ENCODE assay signal across 8 mouse cellular contexts in the genomic region with DNA sequence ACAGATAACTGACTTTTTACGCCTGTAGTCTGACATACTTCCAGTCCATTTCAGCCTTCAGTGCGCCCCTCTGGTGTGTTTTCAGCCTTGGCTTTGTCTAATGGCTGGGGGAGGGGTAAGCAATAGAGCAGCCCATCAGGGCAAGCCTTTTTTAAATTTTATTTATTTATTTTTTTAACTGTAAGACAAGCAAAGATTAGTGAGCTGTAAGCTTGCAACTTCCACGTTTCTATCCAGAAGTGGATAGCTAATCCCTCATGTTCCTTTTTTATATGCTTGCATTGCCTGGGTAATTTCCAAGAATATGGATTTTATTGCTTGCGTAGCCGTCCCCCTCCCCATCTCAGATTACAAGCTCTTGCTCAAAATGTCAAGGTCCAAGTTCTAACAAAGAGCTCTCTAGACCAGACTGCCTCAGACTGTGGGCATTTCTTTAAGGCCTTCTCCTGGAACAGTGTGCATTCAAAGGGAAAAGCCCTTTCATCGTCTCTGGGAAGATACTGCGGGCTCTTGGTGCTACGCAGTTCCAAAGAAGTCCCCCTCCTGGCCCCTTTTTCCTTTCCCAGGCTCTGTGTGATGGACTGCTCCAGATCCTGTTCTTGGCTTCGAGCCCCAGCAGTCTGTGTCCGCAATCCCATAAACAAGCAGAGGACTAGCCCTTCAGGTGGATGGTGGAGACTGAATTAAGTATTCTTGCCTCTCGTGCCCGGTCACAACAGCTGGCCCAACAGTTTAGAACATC.
DNase-seq lines count a peak whose midpoint lies in the region; ATAC-seq lines count a peak whose summit lies in the region.

No protein-coding gene starts in this region.

- peaks cover 49% of the 10 kb centered on the region for H3K4me1 ChIP-seq in heart, embryonic 10.5 days
- H3K4me1 ChIP-seq in heart, embryonic 11.5 days (ENCODE audit: control insufficient read depth, insufficient read depth, low read length), result peaks cover 12% of the 10 kb centered on the region
- peaks cover 78% of the 10 kb centered on the region for H3K4me1 ChIP-seq in forebrain, embryonic 14.5 days (ENCODE audit: control insufficient read depth, insufficient read depth, low read length)
- peaks cover 54% of the 10 kb centered on the region for H3K4me1 ChIP-seq in midbrain, embryonic 11.5 days (ENCODE audit: control insufficient read depth, insufficient read depth, low read length)
- no peaks in the 10 kb centered on the region for H3K4me1 ChIP-seq in liver, embryonic 11.5 days (replicated peaks; ENCODE audit: control insufficient read depth, insufficient read depth, low read length)

- ATAC-seq in heart, embryonic 11.5 days (replicated peaks; ENCODE audit: insufficient number of reproducible peaks, low FRiP score, low TSS enrichment), result no peak
- peak; percentile 10; the same call in 1 of the 2 replicates for ATAC-seq in forebrain, embryonic 14.5 days
- 0 out of 2 replicates have a peak, but pooled peaks have one; percentile 11 for ATAC-seq in midbrain, embryonic 11.5 days (ENCODE audit: low FRiP score)
- ATAC-seq in liver, embryonic 11.5 days (replicated peaks; ENCODE audit: low FRiP score), result no peak

- 66% methylated on average over 12 of the region's 12 CpGs for WGBS in heart, embryonic 10.5 days
- WGBS in heart, embryonic 11.5 days (ENCODE audit: insufficient replicate concordance), result 61% methylated on average over 12 of the region's 12 CpGs
- 12% methylated on average over 12 of the region's 12 CpGs for WGBS in forebrain, embryonic 14.5 days
- 30% methylated on average over 12 of the region's 12 CpGs for WGBS in midbrain, embryonic 11.5 days
- 69% methylated on average over 12 of the region's 12 CpGs for WGBS in liver, embryonic 11.5 days

- no peaks in the 10 kb centered on the region for H3K9me3 ChIP-seq in heart, embryonic 10.5 days
- H3K9me3 ChIP-seq in heart, embryonic 11.5 days (replicated peaks; ENCODE audit: control insufficient read depth, low read length), result no peaks in the 10 kb centered on the region
- no peaks in the 10 kb centered on the region for H3K9me3 ChIP-seq in forebrain, embryonic 14.5 days (replicated peaks; ENCODE audit: control insufficient read depth, low read length)
- H3K9me3 ChIP-seq in midbrain, embryonic 11.5 days (ENCODE audit: control insufficient read depth, low read length), result no peaks in the 10 kb centered on the region
- H3K9me3 ChIP-seq in liver, embryonic 11.5 days (ENCODE audit: control insufficient read depth, low read length), result no peaks in the 10 kb centered on the region

- no peak overlapping the region for H3K4me2 ChIP-seq in heart, embryonic 11.5 days
- no peak overlapping the region for H3K4me2 ChIP-seq in forebrain, embryonic 14.5 days (ENCODE audit: low read length)
- peak overlapping the region; percentile 15; the same call in 1 of the 2 replicates for H3K4me2 ChIP-seq in midbrain, embryonic 11.5 days
- no peak overlapping the region for H3K4me2 ChIP-seq in liver, embryonic 11.5 days

- no peaks in the 10 kb centered on the region for H3K27me3 ChIP-seq in heart, embryonic 10.5 days (ENCODE audit: insufficient read depth, poor library complexity, severe bottlenecking)
- H3K27me3 ChIP-seq in heart, embryonic 11.5 days (ENCODE audit: control insufficient read depth, insufficient read depth, low read length), result no peaks in the 10 kb centered on the region
- no peaks in the 10 kb centered on the region for H3K27me3 ChIP-seq in forebrain, embryonic 14.5 days (replicated peaks; ENCODE audit: control insufficient read depth, insufficient read depth, low read length)
- H3K27me3 ChIP-seq in midbrain, embryonic 11.5 days (ENCODE audit: control insufficient read depth, insufficient read depth, low read length), result no peaks in the 10 kb centered on the region; the same call in 1 of the 2 replicates
- no peaks in the 10 kb centered on the region for H3K27me3 ChIP-seq in liver, embryonic 11.5 days (replicated peaks; ENCODE audit: control insufficient read depth, insufficient read depth, low read length)

- no peak overlapping the region for H3K4me3 ChIP-seq in heart, embryonic 10.5 days
- H3K4me3 ChIP-seq in heart, embryonic 11.5 days (ENCODE audit: low read depth, low read length), result no peak overlapping the region
- H3K4me3 ChIP-seq in forebrain, embryonic 14.5 days (ENCODE audit: low read depth, low read length), result no peak overlapping the region
- no peak overlapping the region for H3K4me3 ChIP-seq in midbrain, embryonic 11.5 days (ENCODE audit: low read depth, low read length)
- no peak overlapping the region for H3K4me3 ChIP-seq in liver, embryonic 11.5 days (ENCODE audit: low read depth, low read length)

- no peak overlapping the region for H3K9ac ChIP-seq in heart, embryonic 11.5 days (ENCODE audit: low read depth, low read length)
- H3K9ac ChIP-seq in forebrain, embryonic 14.5 days (ENCODE audit: low read length), result no peak overlapping the region
- peak overlapping the region; percentile 20; the same call in 1 of the 2 replicates for H3K9ac ChIP-seq in midbrain, embryonic 11.5 days (ENCODE audit: low read length)
- no peak overlapping the region for H3K9ac ChIP-seq in liver, embryonic 11.5 days (ENCODE audit: low read depth, low read length)

- no peak for DNase-seq in heart, embryonic 10.5 days (ENCODE audit: low spot score)
- DNase-seq in cerebellum, adult 9-10 months, result peak; percentile 74
- no peak for DNase-seq in forebrain, embryonic 14.5 days (ENCODE audit: low spot score)
- peak; percentile 91 for DNase-seq in midbrain, embryonic 11.5 days (ENCODE audit: low spot score, missing footprints)
- no peak for DNase-seq in liver, embryonic 11.5 days (ENCODE audit: low spot score)
- no peak for DNase-seq in natural killer cell, adult 2 months (ENCODE audit: low spot score in 2 of 2)
- DNase-seq in spleen, postnatal 14 days (ENCODE audit: low spot score in 2 of 2), result no peak

- peak overlapping the region; percentile 56 for H3K27ac ChIP-seq in heart, embryonic 10.5 days
- H3K27ac ChIP-seq in heart, embryonic 11.5 days (ENCODE audit: low read depth, low read length), result no peak overlapping the region
- 0 out of 2 replicates have a peak overlapping the region, but pooled peaks have one; percentile 22 for H3K27ac ChIP-seq in forebrain, embryonic 14.5 days (ENCODE audit: low read depth, low read length)
- H3K27ac ChIP-seq in midbrain, embryonic 11.5 days (ENCODE audit: low read depth, low read length), result peak overlapping the region; percentile 30; the same call in 1 of the 2 replicates
- no peak overlapping the region for H3K27ac ChIP-seq in liver, embryonic 11.5 days (ENCODE audit: low read depth, low read length)

- H3K36me3 ChIP-seq in heart, embryonic 10.5 days, result no peaks in the 10 kb centered on the region
- no peaks in the 10 kb centered on the region for H3K36me3 ChIP-seq in heart, embryonic 11.5 days (ENCODE audit: control insufficient read depth, insufficient read depth, low read length)
- no peaks in the 10 kb centered on the region for H3K36me3 ChIP-seq in forebrain, embryonic 14.5 days (ENCODE audit: control insufficient read depth, insufficient read depth, low read length)
- H3K36me3 ChIP-seq in midbrain, embryonic 11.5 days (ENCODE audit: control insufficient read depth, insufficient read depth, low read length), result no peaks in the 10 kb centered on the region
- no peaks in the 10 kb centered on the region for H3K36me3 ChIP-seq in liver, embryonic 11.5 days (ENCODE audit: control insufficient read depth, insufficient read depth, low read length)

Comparison
In these comparisons a context has a peak if more than half of its experiments do, and no peak if none do; other contexts are left out.
1. H3K27ac ChIP-seq: peak in heart, embryonic 10.5 days (single experiment), forebrain, embryonic 14.5 days (single experiment) and midbrain, embryonic 11.5 days (single experiment); none in heart, embryonic 11.5 days (single experiment) and liver, embryonic 11.5 days (single experiment).
2. DNase-seq: peak in cerebellum, adult 9-10 months (single experiment) and midbrain, embryonic 11.5 days (single experiment); none in heart, embryonic 10.5 days (single experiment), forebrain, embryonic 14.5 days (single experiment), liver, embryonic 11.5 days (single experiment), natural killer cell, adult 2 months (0 of 2) and spleen, postnatal 14 days (0 of 2).
3. ATAC-seq: peak in forebrain, embryonic 14.5 days (single experiment) and midbrain, embryonic 11.5 days (single experiment); none in heart, embryonic 11.5 days (single experiment) and liver, embryonic 11.5 days (single experiment).